Mouse (Mus musculus): ENCODE measurements around the gene Rdh16.
"Not testable (repeated sequence)": the region's sequence is repeated elsewhere in the genome, so short reads cannot be mapped to it uniquely, and the experiment has no call there.

The Rdh16 gene

DNA sequence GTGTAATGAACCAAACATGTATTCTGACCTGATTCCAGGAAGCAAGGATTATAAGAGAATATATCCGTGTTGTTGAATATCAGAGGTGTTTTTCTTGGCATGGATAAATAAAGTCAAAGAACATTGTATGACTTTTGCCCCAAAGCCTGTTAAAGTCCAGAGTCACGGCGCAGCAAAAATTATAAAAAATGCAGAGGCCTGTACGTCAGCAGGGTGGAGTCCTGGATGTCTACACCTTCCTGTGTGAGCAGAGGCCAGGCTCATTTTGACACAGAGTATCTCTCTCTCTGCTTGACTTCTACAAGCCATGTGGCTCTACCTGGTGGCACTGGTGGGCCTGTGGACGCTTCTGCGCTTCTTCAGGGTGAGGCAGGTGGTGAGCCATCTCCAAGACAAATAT is at the start of gene Rdh16:
Rdh16 (plus strand) TSS at position 262 of the 400 bp plus-strand sequence.
- no peak for DNase-seq (ENCODE audit: low spot score)

DNA sequence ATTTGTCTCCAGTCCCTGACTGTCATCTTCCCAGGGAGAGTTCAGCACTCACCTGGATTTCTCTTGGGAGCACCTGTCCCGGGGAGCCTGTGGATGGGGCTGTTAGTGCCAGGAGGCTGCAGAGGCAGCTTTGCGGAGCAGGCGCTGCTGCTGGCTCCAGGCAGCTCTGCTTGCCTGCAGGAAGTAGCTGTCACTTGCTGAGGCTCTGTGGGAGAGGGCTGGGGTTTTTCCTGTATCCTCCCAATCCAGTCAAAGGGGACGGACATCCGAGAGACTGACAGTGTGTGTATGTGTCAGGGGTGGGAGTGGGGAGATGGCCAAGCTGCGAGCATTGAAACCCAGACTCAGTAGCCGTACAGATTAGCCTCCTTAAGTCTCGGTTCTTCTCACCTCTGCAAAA is 49.4 kb upstream of the Rdh16 start, which contains the start of gene Gpr182:
Gpr182 (minus strand) TSS at position 185 of the 400 bp plus-strand sequence.
- no peak for DNase-seq (ENCODE audit: low spot score)

DNA sequence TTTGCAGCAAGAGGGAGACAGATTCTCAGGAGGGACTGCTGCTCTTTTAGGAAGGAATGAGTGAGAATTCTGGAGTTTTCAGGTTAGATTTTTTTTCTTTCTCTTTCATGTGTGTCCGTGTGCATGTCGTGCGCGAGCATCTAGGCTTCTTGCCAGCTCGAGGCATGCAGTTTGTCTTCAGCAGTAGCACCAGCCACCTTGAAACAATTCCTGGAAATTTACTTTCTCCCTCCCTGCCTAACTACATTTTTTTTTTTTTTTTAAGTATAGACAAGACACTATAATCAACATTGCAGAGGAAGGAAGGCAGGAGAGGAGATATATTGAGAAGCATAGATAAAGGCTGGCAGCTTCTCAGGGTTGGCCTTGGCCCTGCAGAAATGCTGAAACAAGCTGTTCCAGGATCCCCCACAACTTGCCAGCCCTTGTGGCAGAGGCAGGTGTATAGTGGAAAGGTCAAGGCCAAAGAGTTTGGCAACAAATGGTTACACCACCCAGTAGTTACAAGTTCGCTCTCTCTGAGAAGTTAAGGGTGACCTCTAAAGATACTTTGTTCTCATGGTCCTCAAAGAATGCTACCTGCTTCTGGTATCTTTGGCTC is 46.3 kb upstream of the Rdh16 start:
- DNase-seq (ENCODE audit: low spot score) = no peak

DNA sequence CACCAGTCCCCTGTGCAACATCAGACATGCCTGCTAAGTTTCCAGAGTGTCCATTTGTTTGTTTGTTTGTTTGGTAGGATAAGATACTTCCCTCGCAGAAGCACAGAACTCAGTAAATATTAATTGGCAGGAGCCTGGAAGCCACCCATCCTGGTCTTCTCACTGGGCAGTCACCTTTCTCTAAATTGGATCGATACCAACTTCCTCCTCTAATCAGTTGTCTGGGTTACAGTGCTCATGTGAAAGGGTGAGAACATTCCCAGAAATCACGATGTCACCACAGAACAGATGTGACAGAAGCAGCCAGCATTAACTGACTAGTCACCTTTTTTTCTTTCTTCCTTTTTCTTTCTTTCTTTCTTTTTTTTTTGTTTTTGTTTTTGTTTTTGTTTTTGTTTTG is 45.7 kb upstream of the Rdh16 start:
- DNase-seq (ENCODE audit: low spot score) = no peak

DNA sequence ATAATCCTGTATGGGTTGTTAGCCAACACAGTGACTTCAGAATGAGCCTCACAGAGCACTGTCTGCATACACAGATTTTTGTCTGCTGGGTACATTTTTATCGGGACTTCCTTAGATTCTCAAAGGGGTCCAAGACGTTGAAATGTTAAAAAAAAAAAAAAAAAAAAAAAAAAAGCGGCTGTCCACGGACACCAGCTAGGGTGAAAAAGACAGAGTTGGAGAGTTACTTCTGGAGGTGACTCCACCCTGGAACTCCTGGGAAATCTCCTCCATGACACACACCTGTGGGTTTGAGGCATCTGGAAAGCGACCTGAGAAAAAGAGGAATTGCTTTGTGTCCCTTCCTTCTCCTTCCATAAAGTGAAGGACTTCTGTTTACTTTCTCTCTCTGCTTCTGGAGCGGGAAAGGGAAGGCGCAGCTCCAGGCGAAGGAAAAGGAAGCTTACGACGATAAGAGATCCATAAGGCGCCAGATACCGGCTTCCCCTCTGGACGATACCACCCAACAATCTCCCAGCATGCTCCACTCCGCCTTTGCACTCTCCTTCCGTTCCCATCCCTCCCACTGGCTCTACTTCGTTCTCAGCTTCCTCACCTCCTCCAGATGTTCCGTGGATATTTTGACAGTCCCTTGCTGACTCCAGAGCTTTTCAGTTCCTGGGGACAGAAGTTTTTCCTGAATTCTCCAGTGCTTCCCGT is 45.0 kb upstream of the Rdh16 start:
- no peak for DNase-seq (ENCODE audit: low spot score)

DNA sequence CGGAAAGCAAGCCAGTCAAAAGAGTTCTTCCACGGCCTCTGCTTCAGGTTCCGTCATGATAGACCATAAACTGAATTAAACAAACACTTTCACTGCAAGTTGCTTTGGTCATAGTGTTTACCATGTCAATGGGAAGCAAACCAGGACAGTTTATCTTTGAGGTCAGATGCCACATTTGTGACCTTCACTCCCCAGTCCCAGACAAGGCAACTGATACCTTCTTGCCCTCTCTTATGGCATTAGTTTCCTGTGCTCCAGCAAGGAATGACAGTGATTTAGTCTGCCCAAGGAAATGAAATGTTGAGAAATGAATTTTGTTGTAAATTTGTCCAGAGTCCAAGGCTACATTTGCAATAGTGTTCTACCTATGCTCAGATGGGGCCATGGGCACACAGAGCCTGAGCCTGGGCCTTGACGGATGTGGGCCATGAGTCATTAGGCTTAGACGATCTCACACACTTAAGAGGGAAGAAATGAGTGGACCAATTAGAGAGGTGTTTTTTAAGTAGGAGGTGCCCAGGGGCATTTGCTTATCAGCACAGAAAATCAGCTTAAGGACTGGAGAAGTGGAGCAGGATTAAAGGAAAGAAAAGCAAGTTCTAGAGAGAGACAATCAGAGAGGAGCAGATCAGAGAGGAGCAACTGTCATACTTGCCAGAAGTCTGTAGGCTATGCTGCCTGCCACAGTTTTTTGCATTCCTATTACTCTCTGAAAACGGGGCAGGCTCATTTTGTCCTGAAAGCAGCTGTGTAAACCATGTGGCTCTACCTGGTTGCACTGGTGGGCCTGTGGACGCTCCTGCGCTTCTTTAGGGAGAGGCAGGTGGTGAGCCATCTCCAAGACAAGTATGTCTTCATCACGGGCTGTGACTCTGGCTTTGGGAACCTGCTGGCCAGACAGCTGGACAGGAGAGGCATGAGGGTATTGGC is 41.5 kb upstream of the Rdh16 start, which contains the start of the genes Rdh1 and Rdh16f1:
Rdh1 (plus strand) TSS at position 541 of the 930 bp plus-strand sequence.
Rdh16f1 (plus strand) TSS at position 607 of the 930 bp plus-strand sequence.
- DNase-seq (ENCODE audit: low spot score) = no peak

DNA sequence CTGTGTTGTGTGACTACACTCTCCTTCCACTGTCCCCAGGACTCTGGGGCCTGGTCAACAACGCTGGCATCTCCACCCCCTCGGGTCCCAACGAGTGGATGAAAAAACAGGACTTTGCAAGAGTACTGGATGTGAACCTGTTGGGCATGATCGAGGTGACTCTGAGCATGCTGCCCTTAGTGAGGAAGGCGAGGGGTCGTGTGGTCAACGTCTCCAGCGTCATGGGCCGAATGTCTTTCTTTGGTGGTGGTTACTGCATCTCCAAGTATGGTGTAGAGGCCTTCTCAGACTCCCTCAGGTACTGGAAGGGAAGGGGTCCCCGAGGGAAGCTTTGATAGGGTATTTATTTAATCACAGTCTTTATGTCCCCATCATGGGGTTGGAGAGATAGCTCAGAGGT is 38.0 kb upstream of the Rdh16 start:
- not testable (repeated sequence) for DNase-seq (ENCODE audit: low spot score)

DNA sequence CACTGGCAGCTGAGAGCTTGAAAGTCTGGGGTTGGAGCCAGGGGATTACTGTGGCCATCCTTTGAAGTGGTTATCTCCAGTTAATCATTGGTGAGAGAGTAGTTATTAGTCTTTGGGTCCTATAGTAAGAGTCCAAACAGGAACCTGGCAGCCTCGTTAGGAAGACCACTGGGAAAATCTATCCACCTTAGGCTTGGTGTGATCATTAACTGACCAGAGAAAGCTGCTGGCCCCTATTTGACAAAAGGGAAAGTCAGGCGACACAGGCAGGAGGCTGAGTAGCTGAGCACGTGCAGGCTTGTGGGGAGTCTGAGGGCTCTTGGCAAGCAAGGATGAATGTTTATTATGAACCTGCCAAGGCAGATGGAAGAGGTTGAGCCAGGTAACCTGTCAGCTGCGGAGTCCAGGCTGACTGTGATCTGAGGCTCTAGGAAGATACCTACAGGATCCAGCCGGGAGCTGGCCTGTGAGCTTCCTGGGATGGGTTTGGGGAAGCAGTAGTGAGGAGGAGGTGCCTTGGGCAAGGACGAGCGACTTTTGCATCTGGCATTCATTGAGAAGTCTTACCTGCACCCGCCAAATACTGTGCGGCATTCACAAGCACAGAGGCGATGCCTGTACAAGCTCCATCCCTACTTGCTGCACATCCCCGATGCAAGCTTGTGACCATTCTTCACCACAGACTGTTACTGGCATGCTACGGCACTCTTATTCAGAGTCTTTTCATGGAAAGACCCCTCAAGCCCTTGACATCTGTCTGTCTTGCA is 36.9 kb upstream of the Rdh16 start:
- DNase-seq (ENCODE audit: low spot score) = no peak

DNA sequence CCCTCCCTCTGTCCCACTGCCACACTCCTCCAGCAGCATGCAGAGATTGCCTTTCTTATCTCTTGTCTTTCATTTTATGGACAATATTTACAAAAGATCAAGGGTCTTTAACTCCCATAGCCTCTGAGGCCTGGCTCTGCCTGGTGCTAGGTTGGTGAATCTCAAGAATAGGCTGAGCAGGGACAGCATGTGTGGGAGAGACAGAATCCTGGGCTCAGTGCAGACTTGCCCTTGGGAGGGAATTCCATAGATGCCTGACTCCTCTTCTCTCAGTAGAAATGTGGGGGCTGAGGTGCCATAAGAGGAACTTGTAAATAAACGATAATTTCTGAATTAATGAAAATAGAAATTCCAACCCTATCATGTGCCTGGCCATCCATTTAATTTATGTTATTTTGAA is 34.4 kb upstream of the Rdh16 start:
- DNase-seq (ENCODE audit: low spot score) = no peak

DNA sequence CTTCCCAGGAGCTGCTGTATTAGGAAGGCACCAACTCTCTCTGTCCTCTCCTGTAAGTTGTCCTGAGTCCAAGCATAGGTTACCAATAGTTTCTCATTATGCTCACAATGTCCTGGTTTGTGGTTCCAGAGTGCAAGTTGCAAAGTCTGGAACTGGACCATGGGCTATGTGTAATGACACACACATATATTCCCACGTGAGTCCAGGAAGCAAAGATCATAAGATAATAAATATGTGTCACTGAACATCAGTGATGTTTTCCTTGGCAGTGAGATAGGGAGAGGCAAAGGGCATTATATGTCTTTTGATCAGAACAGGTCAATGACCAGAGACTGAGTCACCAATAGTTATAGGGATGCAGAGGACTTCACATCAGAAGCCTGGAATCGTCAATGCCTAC is 24.9 kb upstream of the Rdh16 start, which contains the start of gene Rdh9:
Rdh9 (plus strand) TSS at position 376 of the 400 bp plus-strand sequence.
- no peak for DNase-seq (ENCODE audit: low spot score)

DNA sequence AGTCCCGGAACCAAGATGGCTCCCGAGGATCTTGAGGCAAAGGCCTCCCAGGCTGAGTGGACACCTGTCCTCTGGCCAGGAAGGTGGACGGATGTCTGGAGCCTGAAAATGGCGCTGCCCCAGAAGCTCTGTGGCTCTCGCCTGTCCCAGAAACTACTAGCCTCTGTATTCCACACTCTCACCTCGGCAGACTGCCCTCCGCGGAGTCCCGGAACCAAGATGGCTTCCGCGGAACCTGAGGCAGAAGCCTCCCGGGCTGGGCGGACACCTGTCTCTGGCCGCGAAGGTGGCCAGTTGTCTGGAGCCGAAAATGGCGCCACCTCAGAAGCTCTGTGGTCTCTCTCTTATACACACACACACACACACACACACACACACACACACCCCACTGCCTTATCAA is 18.6 kb upstream of the Rdh16 start:
- not testable (repeated sequence) for DNase-seq (ENCODE audit: low spot score)

DNA sequence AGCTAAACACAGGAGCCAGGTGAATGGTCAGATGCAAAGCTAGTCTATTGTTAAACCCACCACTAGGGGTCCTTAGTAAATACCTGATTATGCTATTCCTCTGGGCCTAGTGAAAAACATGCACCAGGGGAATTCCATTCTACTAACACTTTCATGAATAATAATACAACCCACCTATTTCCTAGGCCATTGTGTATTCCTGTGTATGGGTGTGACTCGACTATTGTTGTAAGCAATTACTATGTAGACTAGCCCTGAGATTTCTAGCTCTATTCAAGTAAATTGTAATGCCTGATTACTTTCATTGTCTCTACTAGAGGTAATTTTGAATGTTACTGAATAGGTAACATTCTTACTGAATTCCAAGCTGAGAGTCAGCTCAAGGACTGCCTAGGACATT is 15.5 kb upstream of the Rdh16 start:
- not testable (repeated sequence) for DNase-seq (ENCODE audit: low spot score)

DNA sequence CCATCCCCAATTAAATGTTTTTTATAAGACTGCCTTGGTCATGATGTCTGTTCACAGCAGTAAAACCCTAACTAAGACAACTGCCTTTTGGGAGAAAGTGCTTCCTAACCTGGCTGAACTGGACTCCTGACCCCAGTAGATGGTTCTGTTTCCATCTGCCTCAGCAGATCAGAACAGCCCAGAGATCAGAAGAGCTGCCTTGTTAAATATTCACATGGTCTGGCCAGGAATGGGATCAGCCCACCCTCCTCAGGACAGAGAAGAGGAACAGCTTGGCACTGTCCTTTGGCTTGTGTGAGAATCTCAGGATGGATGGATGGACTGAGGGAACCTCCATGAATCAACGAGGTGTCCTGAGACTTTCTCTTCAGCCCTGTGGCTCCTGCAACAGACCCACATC is 1.7 kb upstream of the Rdh16 start:
- no peak for DNase-seq (ENCODE audit: low spot score)

DNA sequence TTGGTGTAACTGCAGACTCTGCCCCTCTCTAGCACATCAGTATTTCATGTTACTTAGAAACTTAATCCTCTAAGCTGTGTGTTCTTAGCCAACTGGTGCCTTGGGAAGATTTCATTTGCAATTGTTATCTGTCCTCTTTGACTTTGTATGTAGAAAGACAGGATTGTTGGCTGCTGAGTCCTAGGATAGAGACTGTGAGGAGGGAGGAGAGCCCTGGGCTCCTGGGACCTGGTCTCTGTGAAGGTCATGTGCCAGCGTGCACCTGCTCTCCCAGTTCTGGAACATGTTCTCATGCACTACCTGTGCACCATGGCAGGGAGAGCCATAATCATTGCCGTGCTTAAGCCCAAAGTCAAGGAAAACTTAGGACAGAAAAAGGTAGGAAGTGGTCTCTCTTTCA is 660 bp downstream of the Rdh16 start:
- no peak for DNase-seq (ENCODE audit: low spot score)

DNA sequence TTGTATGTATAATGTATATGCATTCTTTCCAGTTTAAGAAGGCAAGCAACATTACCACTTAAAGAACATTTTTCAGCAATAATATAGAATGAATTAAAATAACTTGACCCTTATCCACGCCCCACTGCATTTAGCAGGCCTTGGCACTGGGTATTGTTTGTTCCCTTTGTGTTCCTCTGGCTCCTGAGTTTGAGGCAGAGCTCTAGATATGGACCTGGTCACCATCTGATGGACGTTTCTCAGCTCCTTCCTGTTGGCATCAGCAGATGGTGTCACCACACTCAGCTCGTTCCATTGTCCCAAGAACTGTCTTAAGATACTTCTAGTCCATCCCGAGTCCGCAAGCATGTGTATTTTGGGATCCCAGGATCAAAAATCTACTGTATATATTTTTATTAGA is 1.3 kb downstream of the Rdh16 start:
- DNase-seq (ENCODE audit: low spot score) = no peak

DNA sequence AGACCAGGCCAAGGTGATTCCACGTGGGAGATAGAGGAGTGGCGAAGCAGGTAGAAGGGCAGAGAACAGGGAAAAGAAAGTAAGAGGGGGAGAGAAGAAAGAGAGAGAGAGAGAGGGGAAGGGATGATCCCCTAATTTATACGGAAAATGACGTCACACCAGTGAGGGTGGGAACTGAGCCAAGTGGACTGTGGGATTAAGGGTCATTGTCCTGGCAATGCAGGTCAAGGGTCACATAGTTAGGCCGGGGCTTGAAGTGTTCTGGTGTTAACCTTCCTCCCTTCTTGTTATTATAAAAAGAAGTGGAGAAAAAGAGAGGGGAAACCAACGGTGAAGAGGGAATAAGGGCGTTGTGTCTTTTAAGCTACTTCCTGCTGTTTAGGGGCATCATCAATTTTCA is 3.5 kb downstream of the Rdh16 start:
- no peak for DNase-seq (ENCODE audit: low spot score)

DNA sequence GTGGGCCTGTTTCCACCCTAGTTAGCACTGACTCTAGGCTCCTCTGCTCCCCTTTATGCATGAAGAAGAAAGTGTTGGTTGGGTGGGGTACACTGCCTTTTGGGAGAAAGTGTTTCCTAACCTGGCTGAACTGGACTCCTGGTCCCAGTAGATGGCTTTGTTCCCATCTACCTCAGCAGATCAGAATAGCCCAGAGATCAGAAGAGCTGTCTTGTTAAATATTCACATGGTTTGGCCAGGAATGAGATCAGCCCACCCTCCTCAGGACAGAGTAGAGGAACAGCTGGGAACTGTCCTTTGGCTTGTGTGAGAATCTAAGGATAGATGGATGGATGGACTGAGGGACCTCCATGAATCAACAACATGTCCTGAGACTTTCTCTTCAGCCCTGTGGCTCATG is 14.9 kb downstream of the Rdh16 start:
- DNase-seq (ENCODE audit: low spot score) = no peak

DNA sequence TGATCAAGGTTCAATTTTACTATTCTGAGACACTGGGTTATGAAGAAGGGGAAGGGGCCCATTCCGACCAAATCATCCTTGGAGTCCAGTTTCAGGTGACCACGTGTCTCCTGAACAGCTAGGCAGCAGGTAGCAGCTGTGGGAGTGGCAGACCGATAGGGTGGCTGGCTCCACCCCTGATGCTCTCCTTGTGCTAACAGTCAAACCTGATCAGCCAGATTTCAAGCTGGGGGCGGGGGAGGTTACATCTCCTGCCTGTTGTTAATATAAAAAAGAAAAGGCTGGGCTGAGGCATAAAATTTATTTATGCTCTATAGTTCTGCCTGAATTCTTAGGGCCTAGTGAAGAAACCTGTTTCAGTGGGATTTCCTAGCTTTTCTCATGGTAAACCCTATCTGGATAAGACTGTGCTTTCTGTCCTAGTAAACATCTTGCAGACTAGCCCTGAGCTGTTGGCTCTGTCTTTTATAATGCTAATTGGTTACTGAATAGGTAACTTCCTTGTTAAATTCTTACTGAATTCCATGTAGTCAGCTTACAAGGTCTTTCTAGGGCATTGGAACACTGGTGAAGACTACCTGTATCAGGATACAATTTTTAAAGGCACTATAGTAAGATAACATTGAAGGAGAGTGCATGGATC is 16.4 kb downstream of the Rdh16 start:
- not testable (repeated sequence) for DNase-seq (ENCODE audit: low spot score)

DNA sequence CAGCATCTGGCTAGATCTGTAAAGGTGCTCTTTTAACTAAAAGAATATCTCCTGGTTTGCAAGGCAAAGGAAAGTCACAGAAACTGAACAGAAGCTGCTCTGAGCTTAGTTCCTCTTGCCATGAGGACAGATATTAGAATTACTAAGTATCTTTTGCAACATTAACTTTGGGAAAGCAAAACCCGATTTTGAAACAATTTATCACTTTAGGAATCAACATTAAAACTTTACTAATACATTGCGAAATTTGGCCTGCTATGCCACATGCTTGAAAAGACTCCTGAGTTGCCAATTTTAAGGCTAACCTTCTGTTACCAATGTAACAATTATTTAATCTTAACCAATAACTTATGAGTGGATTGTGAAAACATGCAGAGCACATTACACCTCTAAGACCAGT is 20.9 kb downstream of the Rdh16 start:
- not testable (repeated sequence) for DNase-seq (ENCODE audit: low spot score)

DNA sequence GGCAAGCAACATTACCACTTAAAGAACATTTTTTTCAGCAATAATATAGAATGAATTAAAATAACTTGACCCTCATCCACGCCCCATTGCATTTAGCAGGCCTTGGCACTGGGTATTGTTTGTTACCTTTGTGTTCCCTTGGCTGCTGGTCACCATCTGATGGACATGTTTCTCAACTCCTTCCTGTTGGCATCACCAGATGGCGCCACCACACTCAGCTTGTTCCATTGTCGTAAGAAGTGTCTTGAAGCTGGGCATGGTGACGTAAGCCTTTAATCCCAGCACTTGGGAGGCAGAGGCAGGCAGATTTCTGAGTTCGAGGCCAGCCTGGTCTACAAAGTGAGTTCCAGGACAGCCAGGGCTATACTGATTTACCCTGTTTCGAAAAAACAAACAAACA is 24.4 kb downstream of the Rdh16 start:
- DNase-seq (ENCODE audit: low spot score) = no peak

DNA sequence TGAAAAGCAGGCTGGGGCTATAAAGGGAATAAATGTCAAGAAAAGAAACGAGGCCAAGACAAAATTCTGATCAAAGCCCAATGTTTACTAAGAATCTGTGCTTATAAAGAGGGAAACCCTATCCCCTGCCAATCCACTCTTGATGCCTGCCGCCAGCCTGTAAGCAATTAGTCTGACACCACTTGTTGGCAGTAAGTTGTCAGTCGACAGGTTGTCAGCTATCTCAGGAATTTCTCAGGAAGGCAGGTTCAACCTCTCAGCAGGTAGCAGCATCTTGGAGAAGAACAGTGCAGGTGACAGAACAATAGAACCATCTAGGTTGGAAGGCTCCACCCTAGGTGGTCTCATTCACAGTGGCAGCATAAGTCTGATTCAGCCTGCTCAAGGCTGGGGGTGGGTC is 28.2 kb downstream of the Rdh16 start:
- no peak for DNase-seq (ENCODE audit: low spot score)

All from layer of hippocampus, adult 9-10 months (tissue).